Mouse (Mus musculus) hindbrain, embryonic 10.5 days (tissue): ENCODE measurements around the gene Ap3d1. TPM values are rescaled to one million over a fixed set of nuclear protein-coding genes. Genes with fewer than 3 reads are reported as not detected.

Experiments used
- DNase-seq: peaks from one replicate; pipeline ENCODE4 v3.0.0-alpha.2; 2017; ENCODE audit warnings: low spot score
- H3K27ac ChIP-seq: fragments of 300-500 bp; sonication (generic); 2 replicates; pipeline ENCODE4 v1.5.1; 2016; ENCODE audit warnings: mild to moderate bottlenecking, moderate library complexity
- H3K27me3 ChIP-seq: fragments of 300-500 bp; sonication (generic); 2 replicates; pipeline ENCODE4 v1.6.1; 2016; ENCODE audit warnings: mild to moderate bottlenecking; ENCODE audit not compliant: poor library complexity, insufficient read depth, severe bottlenecking
- H3K36me3 ChIP-seq: fragments of 300-500 bp; sonication (generic); 2 replicates; pipeline ENCODE4 v1.6.1; 2016; ENCODE audit warnings: mild to moderate bottlenecking, moderate library complexity
- H3K4me1 ChIP-seq: fragments of 300-500 bp; sonication (generic); replicated peaks from 2 replicates; pipeline ENCODE4 v1.6.1; 2016; ENCODE audit warnings: mild to moderate bottlenecking
- H3K4me3 ChIP-seq: fragments of 300-500 bp; sonication (generic); 2 replicates; pipeline ENCODE4 v1.5.1; 2016; ENCODE audit warnings: mild to moderate bottlenecking, moderate library complexity
- H3K9me3 ChIP-seq: fragments of 300-500 bp; sonication (generic); 2 replicates; pipeline ENCODE4 v1.6.1; 2016; ENCODE audit warnings: mild to moderate bottlenecking, moderate library complexity
- WGBS: fragments of 180-500 bp; shearing (Covaris S2); methylation state at CpG from one replicate; pipeline ENCODE4 v1.1.7; 2016; 5-methylcytosine and 5-hydroxymethylcytosine counted together
- polyA plus RNA-seq: library from polyadenylated mRNA; unstranded; fragments of >200 nt; fragmentation: Nextera tagmentation; extraction: Ambion mirVana; gene quantifications from 2 replicates; pipeline ENCODE4 v1.2.1, GENCODE M21; 2016

Ap3d1 gene
- polyA plus RNA-seq, 1 experiment from 2014 or later: 65.8 TPM

GRCm38 (mm10) chr10:80727369-80728127 is 14.5 kb downstream of the Ap3d1 start:
- H3K4me1 ChIP-seq: no peaks in the 10 kb centered on the region
- no peak overlapping the region for H3K4me3 ChIP-seq
- H3K27ac ChIP-seq: no peak overlapping the region
- H3K27me3 ChIP-seq: no peaks in the 10 kb centered on the region
- H3K36me3 ChIP-seq: peaks cover 100% of the 10 kb centered on the region
- H3K9me3 ChIP-seq: no peaks in the 10 kb centered on the region
- DNase-seq: no peak
- 88% methylated on average over 5 of the region's 5 CpGs for WGBS

GRCm38 (mm10) chr10:80717281-80717680 is 24.8 kb downstream of the Ap3d1 start:
- peaks cover 100% of the 10 kb centered on the region for H3K36me3 ChIP-seq
- no peak overlapping the region for H3K4me3 ChIP-seq
- WGBS: 81% methylated on average over 1 of the region's 1 CpGs
- H3K9me3 ChIP-seq: no peaks in the 10 kb centered on the region; the same call in 1 of the 2 replicates
- DNase-seq: no peak
- H3K27ac ChIP-seq: no peak overlapping the region
- no peaks in the 10 kb centered on the region for H3K27me3 ChIP-seq
- H3K4me1 ChIP-seq: no peaks in the 10 kb centered on the region

- WGBS: 90% methylated on average over 3 of the region's 3 CpGs
Measured at GRCm38 (mm10) chr10:80710834-80711233, 31.2 kb downstream of the Ap3d1 start.

GRCm38 (mm10) chr10:80705479-80705878 is 36.6 kb downstream of the Ap3d1 start:
- Histone ChIP-seq H3K27me3 (no peaks in the 10 kb centered on the region), H3K36me3 (peaks cover 56% of the 10 kb centered on the region), H3K9me3 (no peaks in the 10 kb centered on the region), H3K4me1 (peaks cover 38% of the 10 kb centered on the region), H3K27ac (no peak overlapping the region), H3K4me3 (no peak overlapping the region)
- DNase-seq: no peak
- WGBS: 79% methylated on average over 3 of the region's 3 CpGs

More at GRCm38 (mm10) chr10:80710834-80711233, 31.2 kb downstream of the Ap3d1 start:
- Histone ChIP-seq H3K36me3 (peaks cover 100% of the 10 kb centered on the region), H3K4me1 (no peaks in the 10 kb centered on the region), H3K4me3 (no peak overlapping the region), H3K9me3 (no peaks in the 10 kb centered on the region; the same call in 1 of the 2 replicates), H3K27ac (no peak overlapping the region), H3K27me3 (no peaks in the 10 kb centered on the region)
- DNase-seq: no peak

- H3K4me3 ChIP-seq: no peak overlapping the region
- no peak for DNase-seq
- peaks cover 42% of the 10 kb centered on the region for H3K4me1 ChIP-seq
- H3K27ac ChIP-seq: no peak overlapping the region
- H3K9me3 ChIP-seq: no peaks in the 10 kb centered on the region
- WGBS: 70% methylated on average over 3 of the region's 3 CpGs
- H3K27me3 ChIP-seq: no peaks in the 10 kb centered on the region
- H3K36me3 ChIP-seq: peaks cover 52% of the 10 kb centered on the region
Measured at GRCm38 (mm10) chr10:80705033-80705432, 37.0 kb downstream of the Ap3d1 start.

DNA sequence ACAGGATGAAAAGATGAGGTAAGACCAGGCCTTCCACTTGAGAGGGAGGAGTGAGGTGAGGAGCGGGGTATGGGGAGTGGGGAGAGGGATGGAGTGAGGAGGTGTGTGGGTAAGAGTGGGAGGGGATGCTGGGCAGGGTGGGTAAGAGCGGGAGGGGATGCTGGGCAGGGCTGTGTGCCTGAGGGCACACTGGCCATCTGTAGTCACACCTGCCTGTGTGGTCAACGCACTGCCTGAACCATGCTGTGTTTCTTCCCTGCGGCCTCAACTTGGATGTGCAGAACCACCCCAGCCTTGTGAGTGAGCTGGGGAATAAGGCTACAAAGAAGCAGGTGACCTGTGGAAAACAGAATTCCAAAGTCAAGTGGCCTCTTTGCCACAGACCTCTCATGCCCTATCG is 37.6 kb downstream of the Ap3d1 start:
- no peak overlapping the region for H3K27ac ChIP-seq
- peaks cover 45% of the 10 kb centered on the region for H3K36me3 ChIP-seq
- H3K4me3 ChIP-seq: no peak overlapping the region
- no peak for DNase-seq
- H3K9me3 ChIP-seq: no peaks in the 10 kb centered on the region
- H3K4me1 ChIP-seq: peaks cover 46% of the 10 kb centered on the region
- 87% methylated on average over 5 of the region's 5 CpGs for WGBS
- no peaks in the 10 kb centered on the region for H3K27me3 ChIP-seq

DNA sequence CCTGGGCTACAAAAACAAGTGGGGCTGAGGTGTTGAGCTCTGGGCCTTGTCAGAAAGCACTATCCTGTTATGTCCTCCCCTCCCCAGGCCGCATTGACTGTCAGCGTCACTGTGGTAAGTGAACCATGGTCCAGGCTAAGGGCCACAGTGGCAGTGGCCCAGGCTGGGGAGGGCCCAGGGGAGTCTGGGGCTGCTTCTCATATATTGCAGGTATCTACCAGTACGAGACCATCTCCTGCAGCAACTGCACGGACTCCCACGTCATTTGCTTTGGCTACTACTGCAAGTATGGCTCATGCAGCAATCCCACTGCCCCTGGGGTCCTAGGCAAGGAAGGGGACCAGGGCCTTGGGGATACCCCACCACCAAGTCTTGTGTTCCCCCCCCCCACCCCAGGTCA is 38.4 kb downstream of the Ap3d1 start:
- Histone ChIP-seq H3K36me3 (peaks cover 38% of the 10 kb centered on the region), H3K27me3 (no peaks in the 10 kb centered on the region), H3K9me3 (no peaks in the 10 kb centered on the region), H3K4me1 (peaks cover 50% of the 10 kb centered on the region), H3K27ac (no peak overlapping the region), H3K4me3 (peak overlapping the region; percentile 73)
- no peak for DNase-seq
- 83% methylated on average over 5 of the region's 5 CpGs for WGBS

GRCm38 (mm10) chr10:80702536-80703390 is 39.3 kb downstream of the Ap3d1 start:
- DNase-seq: peak; percentile 94
- WGBS: 2% methylated on average over 47 of the region's 47 CpGs
- peak overlapping the region; percentile 73 for H3K4me3 ChIP-seq
- H3K36me3 ChIP-seq: peaks cover 37% of the 10 kb centered on the region
- H3K4me1 ChIP-seq: peaks cover 57% of the 10 kb centered on the region
- H3K9me3 ChIP-seq: no peaks in the 10 kb centered on the region
- H3K27me3 ChIP-seq: no peaks in the 10 kb centered on the region
- peak overlapping the region; percentile 88 for H3K27ac ChIP-seq

- Histone ChIP-seq H3K27me3 (no peaks in the 10 kb centered on the region), H3K4me1 (peaks cover 57% of the 10 kb centered on the region), H3K36me3 (peaks cover 33% of the 10 kb centered on the region), H3K27ac (peak within 1 kb of the TSS; percentile 88), H3K9me3 (no peaks in the 10 kb centered on the region), H3K4me3 (peak within 1 kb of the TSS; percentile 73)
- WGBS: under 1% methylated on average over 59 of the region's 59 CpGs
- peak; percentile 100 for DNase-seq
Measured at GRCm38 (mm10) chr10:80701721-80702535, 40.1 kb downstream of the Ap3d1 start, which contains the start of the genes Mob3a and Izumo4. Mob3a (minus strand) TSS chr10:80701977. Izumo4 (plus strand) TSS chr10:80702184.

DNA sequence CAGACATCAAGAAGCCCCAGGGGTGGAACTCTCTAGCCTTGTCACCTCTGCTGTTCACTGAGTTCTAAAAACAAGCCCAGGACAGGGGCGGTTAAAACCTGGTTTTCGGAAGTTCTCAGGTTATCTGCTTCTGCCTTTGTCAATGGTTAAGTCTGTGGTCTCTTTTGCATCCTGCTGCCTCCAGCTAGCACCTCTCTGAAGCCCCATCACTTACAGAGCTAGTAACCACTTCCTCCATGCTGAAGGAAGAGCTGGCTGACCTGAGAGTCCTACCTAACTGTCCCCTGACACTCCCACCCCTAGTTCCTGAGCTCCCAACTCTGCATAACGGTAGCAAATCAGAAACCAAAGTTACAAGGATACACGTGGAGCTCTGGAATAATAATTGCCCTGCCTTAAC is 41.3 kb downstream of the Ap3d1 start:
- peak overlapping the region; percentile 73 for H3K4me3 ChIP-seq
- H3K4me1 ChIP-seq: peaks cover 63% of the 10 kb centered on the region
- 46% methylated on average over 4 of the region's 4 CpGs for WGBS
- H3K9me3 ChIP-seq: no peaks in the 10 kb centered on the region
- H3K27me3 ChIP-seq: no peaks in the 10 kb centered on the region
- H3K27ac ChIP-seq: peak overlapping the region; percentile 88
- H3K36me3 ChIP-seq: peaks cover 25% of the 10 kb centered on the region
- no peak for DNase-seq

DNA sequence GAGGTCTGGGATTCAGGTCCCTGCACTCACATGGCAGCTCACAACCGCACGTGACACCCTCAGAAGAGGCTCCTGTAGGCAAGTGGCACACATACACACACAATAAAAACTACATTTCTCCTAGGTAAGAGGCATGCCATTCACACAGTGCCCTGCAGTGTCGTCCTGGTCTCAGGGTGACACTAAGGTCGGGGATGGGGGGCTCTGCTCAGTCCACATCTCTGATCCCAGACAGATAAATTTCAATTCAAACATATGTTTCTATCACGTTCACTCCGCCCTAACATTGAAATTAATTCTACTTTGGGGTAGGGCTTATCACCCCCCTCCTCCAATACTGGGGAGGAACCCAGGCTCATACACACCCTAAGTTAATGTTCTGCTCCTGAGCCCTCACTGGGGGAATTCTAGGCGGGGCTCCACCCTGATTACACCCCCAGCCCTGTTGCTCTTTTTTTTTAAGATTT is 42.0 kb downstream of the Ap3d1 start:
- Histone ChIP-seq H3K9me3 (no peaks in the 10 kb centered on the region), H3K4me1 (peaks cover 68% of the 10 kb centered on the region), H3K27me3 (no peaks in the 10 kb centered on the region), H3K36me3 (peaks cover 21% of the 10 kb centered on the region), H3K27ac (no peak overlapping the region), H3K4me3 (peak overlapping the region; percentile 73)
- 91% methylated on average over 7 of the region's 7 CpGs for WGBS
- no peak for DNase-seq

- Histone ChIP-seq H3K27ac (no peak overlapping the region), H3K4me1 (peaks cover 63% of the 10 kb centered on the region), H3K27me3 (no peaks in the 10 kb centered on the region), H3K9me3 (no peaks in the 10 kb centered on the region), H3K4me3 (0 out of 2 replicates have a peak overlapping the region, but pooled peaks have one; percentile 10), H3K36me3 (peaks cover 33% of the 10 kb centered on the region)
- no peak for DNase-seq
- 93% methylated on average over 9 of the region's 9 CpGs for WGBS
Measured at GRCm38 (mm10) chr10:80698605-80699004, 43.5 kb downstream of the Ap3d1 start.
